Mouse (Mus musculus): ENCODE data around the gene Nxf2. TPM values are rescaled to one million over a fixed set of nuclear protein-coding genes. Genes with fewer than 3 reads are reported as not detected.

Nxf2 gene
- not detected for total RNA-seq (2021)
- long read RNA-seq, experiment 1, result 0 reads
- long read RNA-seq, experiment 2, result 0 reads

DNA sequence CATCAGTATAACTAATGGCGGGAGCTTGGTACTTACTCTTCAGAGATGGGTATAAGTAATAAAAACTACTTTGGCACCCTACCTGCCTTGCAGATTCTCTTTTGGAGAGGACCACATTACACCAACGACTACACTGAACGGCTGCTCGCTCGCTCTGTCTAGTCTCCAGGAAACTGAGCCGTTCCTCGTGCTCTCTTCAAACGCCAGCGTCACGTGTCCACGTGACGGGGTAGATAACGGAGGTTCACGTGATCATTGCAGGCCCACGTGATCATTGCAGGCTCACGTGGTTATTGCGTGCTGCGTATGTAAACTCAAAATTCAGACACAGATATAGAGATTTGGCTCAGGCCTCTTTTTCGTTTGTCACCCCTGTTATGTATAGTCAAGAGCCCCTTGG lies at the start of gene Nxf2:
TSS of gene Nxf2 (minus strand) at position 209 of the 400 bp plus-strand sequence.
- intact Hi-C loops (cut with DNase I), result no loop called here
- Histone ChIP-seq H3K27ac (no peak within 1 kb of the TSS), H3K4me3 (0 out of 2 replicates have a peak within 1 kb of the TSS, but pooled peaks have one; percentile 14)
- TF ChIP-seq CTCF (IDR thresholded peaks at IDR 0.05), result no peak
- no peak for DNase-seq (ENCODE audit: extremely low spot score in 1 of 2, low spot score in 2 of 2)

DNA sequence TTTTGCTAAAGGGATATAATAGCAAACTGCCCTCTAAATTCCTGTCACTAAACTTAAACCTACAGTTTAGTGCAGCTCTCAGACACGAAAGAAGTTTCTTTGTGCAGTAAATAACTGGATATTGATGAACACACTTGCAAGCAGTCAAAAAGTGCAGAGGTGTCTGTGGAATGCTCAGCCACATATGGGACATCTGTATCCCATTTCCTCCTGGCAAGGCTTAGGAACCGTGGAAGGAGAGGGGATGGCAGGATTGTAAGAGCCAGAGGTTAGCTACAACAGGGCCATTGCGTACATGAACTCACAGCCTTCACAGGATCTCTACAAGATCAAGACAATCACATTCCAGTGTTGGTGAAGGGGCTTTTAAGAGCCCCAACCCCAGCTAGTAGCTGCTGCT lies 46.8 kb upstream of the Nxf2 start:
- no peak for TF ChIP-seq CTCF (IDR thresholded peaks at IDR 0.05)
- H3K4me3 ChIP-seq, result no peak overlapping the region
- DNase-seq (ENCODE audit: extremely low spot score in 1 of 2, low spot score in 2 of 2), result no peak
- H3K27ac ChIP-seq, result no peak overlapping the region
- intact Hi-C loops (cut with DNase I), result no loop called here

DNA sequence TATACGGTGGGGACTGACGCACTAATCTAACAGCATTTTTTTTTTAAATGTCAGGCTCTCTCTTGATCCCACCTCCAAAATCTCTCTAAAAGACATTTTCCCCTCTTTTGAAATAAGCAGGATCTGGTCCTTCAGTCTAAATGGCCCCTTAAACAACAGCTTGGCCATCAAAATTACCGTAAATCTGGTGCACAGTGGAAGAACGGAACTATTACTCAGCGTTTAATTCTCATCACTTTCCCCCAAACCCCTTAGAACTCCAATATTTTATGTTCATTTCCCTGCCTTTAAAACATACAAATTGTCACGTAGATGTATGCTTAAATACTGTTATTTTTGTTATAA lies 44.9 kb upstream of the Nxf2 start:
- TF ChIP-seq CTCF (IDR thresholded peaks at IDR 0.05), result no peak
- intact Hi-C loops (cut with DNase I), result no loop called here
- no peak for DNase-seq (ENCODE audit: extremely low spot score in 1 of 2, low spot score in 2 of 2)
- Histone ChIP-seq H3K4me3 (peak overlapping the region; percentile 53), H3K27ac (peak overlapping the region; percentile 85)

DNA sequence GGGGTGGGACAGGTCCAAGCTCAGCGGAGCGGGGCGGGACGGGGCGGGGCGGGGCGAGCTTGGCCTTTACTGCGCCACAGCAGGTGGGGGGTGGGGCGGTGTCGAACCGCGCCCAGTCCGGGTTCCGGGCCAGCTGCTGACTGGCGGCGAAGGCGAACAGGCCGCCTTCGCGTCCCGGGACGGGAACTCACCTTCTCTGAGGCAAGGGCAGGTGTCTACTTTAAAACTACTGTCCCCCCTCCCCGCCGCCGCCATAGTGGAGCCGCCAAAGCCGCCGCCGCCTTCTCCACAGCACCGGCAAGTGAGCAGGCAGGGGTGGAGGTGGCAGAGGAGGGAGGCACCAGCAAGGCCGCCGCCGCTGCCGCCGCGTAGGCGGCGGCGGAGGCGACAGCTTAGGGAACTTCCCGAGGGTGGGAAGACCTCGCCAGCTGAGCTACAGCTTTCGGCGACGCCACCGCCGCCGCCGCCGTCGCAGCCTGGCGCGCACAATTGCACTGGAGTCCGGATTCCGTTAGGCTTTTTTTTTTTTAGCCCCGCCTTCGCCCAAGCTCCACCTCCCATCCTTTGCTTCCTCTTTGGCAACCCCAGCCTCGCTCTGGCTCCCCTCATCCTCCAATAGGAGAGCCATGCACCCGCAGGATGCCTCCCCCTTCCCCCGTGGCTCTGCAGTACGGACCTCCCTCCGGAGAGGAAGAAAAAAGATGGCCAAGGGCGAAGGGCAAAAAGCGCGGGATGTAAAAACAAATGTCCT lies 44.3 kb upstream of the Nxf2 start, which contains the start of gene Zmat1:
TSS of gene Zmat1 (minus strand) at position 490 of the 751 bp plus-strand sequence.
- peak within 1 kb of the TSS; percentile 53 for H3K4me3 ChIP-seq
- peak; percentile 74 to 87 for DNase-seq (ENCODE audit: extremely low spot score in 1 of 2, low spot score in 2 of 2)
- H3K27ac ChIP-seq, result peak within 1 kb of the TSS; percentile 95
- intact Hi-C loops (cut with DNase I), result no loop called here
- TF ChIP-seq CTCF (IDR thresholded peaks at IDR 0.05), result no peak

DNA sequence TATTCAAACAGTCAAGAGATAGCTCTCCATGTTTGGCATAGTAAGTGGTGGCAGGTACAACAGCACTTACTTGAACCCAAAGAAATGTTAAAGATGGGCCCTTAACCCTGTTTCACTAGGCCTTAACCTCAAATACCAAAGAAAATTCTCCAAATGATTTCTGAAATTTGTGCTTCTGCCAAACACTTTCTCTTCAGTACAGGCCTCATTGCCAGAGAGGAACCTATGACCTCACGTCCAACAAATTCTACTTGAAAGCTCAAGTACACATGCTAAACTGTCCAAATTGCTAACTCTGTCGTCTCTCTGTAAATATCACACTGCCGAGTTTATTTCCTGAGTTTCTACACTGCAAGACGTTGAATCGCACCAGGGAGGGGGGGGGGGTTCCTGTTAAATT lies 43.5 kb upstream of the Nxf2 start:
- intact Hi-C loops (cut with DNase I), result no loop called here

DNA sequence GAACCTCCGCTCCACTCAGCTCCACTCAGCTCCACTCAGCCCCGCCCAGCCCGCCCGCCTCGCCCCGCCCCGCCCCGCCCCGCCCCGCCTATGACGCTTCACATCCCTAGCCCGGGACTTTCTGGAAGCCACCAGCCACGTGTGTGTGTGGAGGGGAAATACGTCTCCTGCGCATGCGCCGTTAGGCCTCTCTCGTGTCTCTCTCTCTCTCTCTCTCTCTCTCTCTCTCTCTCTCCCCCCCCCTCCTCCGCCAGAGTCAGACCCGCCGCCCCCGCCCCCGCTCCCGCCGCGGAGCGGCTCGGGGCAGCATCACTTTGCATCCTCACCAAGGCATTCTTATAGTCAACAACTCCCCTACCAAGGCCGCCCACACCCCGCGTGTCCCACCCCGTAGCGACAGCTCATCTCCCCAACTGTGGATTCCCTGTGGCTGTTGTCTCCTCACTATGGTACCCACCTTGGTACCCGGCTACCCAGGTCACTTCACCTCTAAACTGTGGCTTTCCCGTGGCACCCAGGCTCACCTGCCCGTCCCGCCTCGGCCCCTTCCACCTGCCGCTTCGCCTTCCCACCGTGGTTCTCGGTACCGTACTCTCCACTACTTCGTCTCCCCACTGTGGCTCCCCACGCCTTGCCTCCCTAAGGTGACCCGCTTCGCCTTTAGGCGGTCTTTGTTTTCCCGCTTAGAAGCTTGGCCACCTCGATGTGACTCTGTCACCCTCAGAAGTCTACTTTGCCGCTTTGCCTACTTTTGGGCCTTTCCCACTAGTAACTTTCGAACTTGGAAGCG lies 1.1 kb downstream of the Nxf2 start:
- no peak for TF ChIP-seq CTCF (IDR thresholded peaks at IDR 0.05)
- intact Hi-C loops (cut with DNase I), result no loop called here
- peak; percentile 21 to 46 for DNase-seq (ENCODE audit: extremely low spot score in 1 of 2, low spot score in 2 of 2)
- Histone ChIP-seq H3K4me3 (peak overlapping the region; percentile 14; the same call in 1 of the 2 replicates), H3K27ac (no peak overlapping the region)

More for the DNA sequence above, 43.5 kb upstream of the Nxf2 start:
- peak overlapping the region; percentile 28 for H3K4me3 ChIP-seq
- H3K27ac ChIP-seq, result peak overlapping the region; percentile 50; the same call in 1 of the 2 replicates
- DNase-seq (ENCODE audit: extremely low spot score in 1 of 2, low spot score in 2 of 2), result no peak
- TF ChIP-seq CTCF (IDR thresholded peaks at IDR 0.05), result no peak

DNA sequence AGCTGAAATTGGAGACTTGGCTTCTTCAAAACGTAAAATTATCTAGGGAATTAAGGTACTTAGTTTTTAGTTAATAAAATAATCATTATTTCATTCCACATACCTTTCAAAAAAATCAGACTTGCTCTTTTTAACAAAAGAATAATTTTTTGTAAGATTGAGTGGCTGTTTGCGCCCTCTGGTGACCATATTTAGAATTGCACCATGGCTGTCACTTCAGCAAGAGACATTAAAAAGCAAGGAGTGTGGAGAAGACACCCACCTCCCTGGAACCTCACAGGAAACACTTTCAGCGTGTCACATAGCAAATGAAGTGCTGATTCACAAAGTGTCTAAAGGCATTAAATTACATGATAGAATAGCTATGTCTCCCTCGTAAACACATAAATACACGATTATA lies 34.2 kb downstream of the Nxf2 start:
- peak; percentile 87 for TF ChIP-seq CTCF (IDR thresholded peaks at IDR 0.05)
- intact Hi-C loops (cut with DNase I), result loop anchor here (5.0 kb wide), 1 partner anchor 323 kb away; no protein-coding TSS in a partner anchor
- peak; percentile 11 to 28 for DNase-seq (ENCODE audit: extremely low spot score in 1 of 2, low spot score in 2 of 2)
- Histone ChIP-seq H3K4me3 (no peak overlapping the region), H3K27ac (no peak overlapping the region)

DNA sequence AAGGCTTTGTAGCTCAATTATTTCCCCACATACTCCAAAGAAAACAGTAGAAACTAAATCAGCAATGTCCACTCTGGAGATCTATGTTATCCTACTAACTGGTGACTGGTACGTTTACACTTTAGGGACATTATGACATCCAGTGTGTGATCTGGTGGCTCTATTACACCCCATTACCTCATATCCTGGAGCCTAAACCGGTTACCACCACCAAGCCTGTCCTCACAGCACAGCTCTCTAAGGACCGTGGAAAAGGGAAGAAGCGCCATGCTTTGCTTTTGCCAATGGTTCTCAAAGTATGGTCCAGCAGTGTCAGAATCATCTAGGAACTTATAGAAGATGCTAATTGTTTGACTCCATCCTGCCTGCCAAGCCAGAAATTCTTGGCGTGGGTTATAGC lies 34.6 kb downstream of the Nxf2 start:
- TF ChIP-seq CTCF (IDR thresholded peaks at IDR 0.05), result no peak
- no peak overlapping the region for H3K27ac ChIP-seq
- intact Hi-C loops (cut with DNase I), result loop anchor here (5.0 kb wide), 1 partner anchor 323 kb away; no protein-coding TSS in a partner anchor
- no peak for DNase-seq (ENCODE audit: extremely low spot score in 1 of 2, low spot score in 2 of 2)
- no peak overlapping the region for H3K4me3 ChIP-seq

DNA sequence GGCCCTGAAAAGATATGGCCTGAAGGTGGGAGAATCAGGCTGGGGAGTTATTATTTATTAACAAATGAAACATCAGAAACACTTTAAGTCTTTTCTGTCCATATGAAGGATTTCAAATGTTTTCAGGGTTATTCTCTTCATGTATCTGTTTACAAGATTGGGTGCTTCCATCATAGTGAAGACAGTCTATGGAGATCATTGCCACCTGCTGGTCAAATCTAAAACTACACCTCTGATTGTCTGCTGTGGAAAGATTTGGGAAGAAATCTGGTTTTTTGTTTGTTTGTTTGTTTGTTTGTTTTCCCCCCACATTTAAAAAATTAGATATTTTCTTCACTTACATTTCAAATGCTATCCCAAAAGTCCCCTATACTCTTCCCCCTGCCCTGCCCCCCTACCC lies 39.5 kb downstream of the Nxf2 start:
- intact Hi-C loops (cut with DNase I), result loop anchor here (1.0 kb wide), 1 partner anchor 195 kb away; no protein-coding TSS in a partner anchor
- Histone ChIP-seq H3K4me3 (no peak overlapping the region), H3K27ac (no peak overlapping the region)
- peak; percentile 73 for TF ChIP-seq CTCF (IDR thresholded peaks at IDR 0.05)
- DNase-seq (ENCODE audit: extremely low spot score in 1 of 2, low spot score in 2 of 2), result peak; percentile 8 to 16

DNA sequence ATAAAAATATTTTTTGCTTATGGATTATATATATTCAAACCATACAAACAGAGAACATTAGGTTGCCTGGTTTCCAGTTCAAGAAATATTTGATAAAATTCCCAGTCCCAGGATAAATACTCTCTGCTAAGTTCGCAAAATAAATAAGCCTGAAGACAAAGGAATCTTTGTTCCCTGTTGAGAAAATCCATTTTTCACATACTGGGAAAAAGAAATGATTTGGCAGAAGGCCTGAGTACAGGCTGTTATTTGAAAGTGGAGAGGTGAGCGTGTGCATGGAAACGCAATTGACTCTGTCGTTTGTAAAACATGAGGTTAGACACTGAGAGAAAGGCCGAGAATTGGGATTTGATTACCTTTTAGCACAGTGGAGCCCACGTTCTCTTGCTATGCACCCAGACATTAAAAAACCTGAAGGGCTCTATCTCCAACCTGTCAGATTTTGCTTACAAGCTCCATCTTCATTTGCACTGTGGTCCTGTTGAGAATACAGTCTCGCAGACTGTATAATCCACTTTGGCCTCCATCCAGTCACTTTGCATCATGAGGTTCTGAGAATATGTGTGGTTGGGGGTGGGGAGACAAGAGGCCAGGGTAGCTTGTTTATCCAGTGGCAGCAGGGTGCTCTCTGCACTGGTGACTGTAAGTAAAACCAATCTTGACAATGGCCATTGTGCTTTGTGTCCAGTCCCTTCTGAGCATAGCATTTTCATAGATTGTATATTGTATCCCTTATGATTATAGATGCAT lies 40.7 kb downstream of the Nxf2 start:
- Histone ChIP-seq H3K4me3 (no peak overlapping the region), H3K27ac (no peak overlapping the region)
- intact Hi-C loops (cut with DNase I), result no loop called here
- no peak for TF ChIP-seq CTCF (IDR thresholded peaks at IDR 0.05)
- no peak for DNase-seq (ENCODE audit: extremely low spot score in 1 of 2, low spot score in 2 of 2)

DNA sequence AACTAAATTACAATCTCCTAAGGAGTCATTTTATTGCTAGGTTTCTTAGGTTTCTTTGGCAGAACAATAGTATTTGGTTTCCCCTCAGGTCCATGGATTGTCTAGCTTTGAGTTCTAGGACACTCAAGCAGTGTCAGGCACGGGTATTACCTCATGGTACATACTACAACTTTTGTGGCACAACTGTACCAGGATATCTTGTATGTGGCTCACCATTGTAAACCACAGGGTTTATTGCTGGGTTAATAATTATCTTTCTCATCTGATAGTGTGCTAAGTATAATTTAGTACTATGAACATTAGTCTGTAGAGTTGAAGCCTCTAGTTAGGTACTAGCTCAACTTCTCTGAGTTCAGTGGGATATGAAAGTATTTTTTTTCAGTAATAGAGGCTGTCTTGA lies 45.3 kb downstream of the Nxf2 start:
- TF ChIP-seq CTCF (IDR thresholded peaks at IDR 0.05), result no peak
- Histone ChIP-seq H3K4me3 (no peak overlapping the region), H3K27ac (no peak overlapping the region)
- intact Hi-C loops (cut with DNase I), result no loop called here
- DNase-seq (ENCODE audit: extremely low spot score in 1 of 2, low spot score in 2 of 2), result no peak

Data from left cerebral cortex, adult 2 months (tissue).